Mouse (Mus musculus) right cerebral cortex, adult 2 months (tissue): ENCODE measurements around the gene Cd200.
"Not testable (repeated sequence)": the region's sequence is repeated elsewhere in the genome, so short reads cannot be mapped to it uniquely, and the experiment has no call there.

Source experiments
- DNase-seq, 2 experiments: peaks; one replicate each; pipeline ENCODE4 v3.0.0; 2021 to 2022; ENCODE audit warnings: low spot score in 2 of 2

Cd200 gene

GRCm38 (mm10) chr16:45408425-45409063, at the start of gene Cd200:
TSS of gene Cd200 (minus strand) at chr16:45409053.
- DNase-seq: peak; percentile 61 to 70

DNA sequence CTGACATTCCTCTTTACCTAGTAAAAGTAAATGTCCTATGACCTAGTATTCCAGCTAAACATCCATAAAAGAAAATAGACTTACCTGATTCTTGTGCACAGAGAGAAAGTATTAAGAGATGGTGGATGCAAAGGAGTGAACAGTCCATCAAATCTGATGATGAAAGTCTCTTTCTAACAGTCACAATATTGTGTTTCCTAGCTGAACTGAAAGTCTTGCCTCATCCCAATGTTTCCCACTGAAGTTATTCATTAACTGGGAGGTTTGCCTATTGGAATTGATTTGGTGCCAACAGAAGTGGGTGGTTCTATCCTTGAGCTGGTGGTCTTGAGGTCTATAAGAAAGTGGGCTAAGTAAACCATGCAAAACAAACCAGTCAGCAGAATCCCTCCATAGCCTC, 45.9 kb upstream of the Cd200 start:
- no peak for DNase-seq

GRCm38 (mm10) chr16:45437230-45437739, 28.4 kb upstream of the Cd200 start:
- no peak for DNase-seq

DNA sequence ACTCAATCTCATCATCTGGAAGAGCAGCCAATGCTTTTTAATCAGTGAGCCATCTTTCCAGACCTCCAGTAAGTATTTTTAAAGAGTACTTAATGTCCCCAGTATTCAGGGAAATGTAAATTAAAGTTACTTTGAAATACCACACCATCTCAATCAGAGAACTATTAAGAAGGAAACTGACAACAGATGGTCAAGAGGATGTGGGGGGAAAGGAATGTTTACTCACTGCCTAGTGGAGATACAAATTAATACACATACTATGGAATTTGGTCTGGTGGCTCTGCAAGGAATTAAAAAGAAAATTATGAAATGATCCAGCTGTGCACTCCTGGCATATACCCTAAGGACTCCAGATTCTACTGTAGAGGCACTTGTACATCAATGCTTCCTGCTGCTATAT, 26.7 kb upstream of the Cd200 start:
- DNase-seq: no peak

DNA sequence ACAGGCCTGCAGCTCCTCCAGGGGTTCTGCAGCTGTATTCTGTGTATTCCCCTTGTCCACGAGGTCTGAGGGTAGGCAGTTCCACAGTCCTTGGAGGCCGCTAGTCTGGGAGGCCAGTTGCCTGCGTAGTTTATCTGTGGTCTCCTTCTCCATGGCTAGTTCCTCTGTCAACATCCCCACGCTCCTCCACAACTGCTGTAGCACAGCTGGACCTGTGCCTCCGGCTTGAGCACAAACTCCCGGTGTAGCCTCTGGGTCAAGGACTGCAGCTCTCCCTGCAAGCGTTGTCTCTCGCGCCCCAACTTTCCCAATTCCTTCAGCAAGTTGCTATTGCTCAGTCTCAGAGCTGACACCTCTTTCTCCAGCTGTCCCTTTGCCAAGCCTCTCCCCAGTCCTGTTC, 18.8 kb upstream of the Cd200 start:
- DNase-seq: no peak

DNA sequence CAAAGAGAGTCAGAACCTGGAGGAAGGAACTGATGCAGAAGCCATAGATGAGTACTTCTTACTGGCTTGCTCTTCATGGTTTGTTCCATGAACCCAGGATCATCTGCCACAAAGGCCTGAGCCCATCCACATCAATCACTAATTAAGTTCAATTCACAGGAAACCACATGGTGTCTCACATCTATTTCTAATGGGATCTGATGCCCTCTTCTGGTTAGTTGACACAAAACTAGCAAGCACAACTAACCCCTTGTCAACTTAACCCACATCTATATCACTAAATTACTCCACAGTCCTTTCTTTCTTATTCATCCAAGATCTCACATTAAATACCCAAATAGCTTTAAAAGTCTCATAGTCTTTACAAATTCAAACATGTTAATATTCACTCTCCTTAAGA, 4.6 kb upstream of the Cd200 start:
- no peak for DNase-seq

GRCm38 (mm10) chr16:45409064-45409446, 202 bp upstream of the Cd200 start:
- not testable (repeated sequence) for DNase-seq

DNA sequence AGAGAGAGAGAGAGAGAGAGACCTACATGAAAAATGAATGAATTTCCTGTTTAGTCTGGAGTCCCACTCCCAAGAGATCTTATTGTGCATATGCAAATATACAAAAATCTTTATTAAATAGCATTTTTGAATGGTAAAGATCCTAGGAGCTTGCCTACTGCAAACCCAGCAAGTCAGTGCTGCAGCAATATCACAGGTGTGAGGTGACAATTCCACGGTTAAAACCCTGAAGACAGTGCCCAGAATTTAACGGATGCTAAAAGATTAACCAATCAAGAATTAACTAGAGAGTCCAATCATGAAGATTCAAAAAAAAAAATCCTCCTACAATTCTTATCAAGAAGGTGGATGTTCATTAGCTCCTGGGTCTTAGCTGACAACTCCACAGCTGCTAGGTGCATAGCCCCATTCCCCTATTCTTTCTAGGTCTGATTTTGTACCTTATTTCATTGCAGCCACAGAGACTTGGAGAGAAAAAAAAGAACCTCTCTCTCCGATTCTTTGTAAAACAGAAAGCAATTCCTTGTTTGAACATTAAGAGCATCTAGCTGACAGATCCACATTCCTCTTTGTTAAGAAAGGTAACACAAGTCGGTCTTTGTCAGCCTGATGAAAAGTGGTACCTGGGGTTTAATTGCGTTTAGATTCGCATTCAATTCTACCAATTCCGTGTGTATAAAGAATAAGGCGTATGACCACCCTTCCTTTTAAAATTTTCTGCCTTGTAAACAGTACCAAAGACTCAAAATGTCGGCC, 1.0 kb downstream of the Cd200 start:
- DNase-seq: no peak

GRCm38 (mm10) chr16:45407091-45407490, 1.8 kb downstream of the Cd200 start:
- DNase-seq: no peak

- no peak for DNase-seq
These were observed 5.9 kb downstream of the Cd200 start for GRCm38 (mm10) chr16:45402951-45403350.

DNA sequence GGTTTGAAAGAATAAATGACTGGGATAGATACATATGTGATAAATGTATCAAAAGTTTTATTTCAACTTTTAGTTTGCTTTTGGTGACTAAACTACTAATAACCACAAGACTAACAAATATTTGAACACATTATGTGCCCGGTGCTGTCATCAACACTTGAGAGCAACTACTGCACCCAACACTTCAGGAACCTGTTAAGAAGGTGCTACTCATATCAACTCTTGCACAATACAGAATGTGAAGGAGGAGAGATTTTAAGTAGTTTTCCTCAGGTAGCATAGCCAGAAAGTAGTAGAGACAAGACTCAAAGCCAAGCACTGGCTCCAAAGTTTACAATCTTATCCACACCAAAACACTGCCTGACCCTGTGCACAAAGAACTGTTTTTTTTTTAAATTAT, 6.8 kb downstream of the Cd200 start:
- DNase-seq: no peak

- DNase-seq: no peak
These were observed 8.8 kb downstream of the Cd200 start for GRCm38 (mm10) chr16:45399947-45400555.

- no peak for DNase-seq
These were observed 9.4 kb downstream of the Cd200 start for GRCm38 (mm10) chr16:45399411-45399810.

GRCm38 (mm10) chr16:45397440-45397839, 11.4 kb downstream of the Cd200 start:
- no peak for DNase-seq

DNA sequence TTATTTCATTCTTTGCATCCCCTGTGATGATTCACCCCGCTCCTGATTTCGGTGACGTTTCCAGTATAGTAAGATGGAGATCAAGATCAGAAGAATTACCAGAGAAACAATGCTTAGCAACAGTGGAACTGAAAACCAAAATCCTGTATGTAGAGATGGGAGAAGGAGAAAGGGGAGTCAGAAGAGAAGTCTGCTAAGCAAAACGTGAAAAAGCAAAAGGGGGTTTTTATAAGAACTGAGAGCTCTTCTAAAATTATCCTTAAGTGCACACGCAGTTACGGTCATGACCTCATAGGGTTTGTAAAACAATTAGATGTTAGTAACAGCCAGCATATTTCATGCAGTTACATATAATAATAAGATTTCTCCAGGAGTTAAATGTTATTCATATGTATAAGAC, 16.6 kb downstream of the Cd200 start:
- DNase-seq: no peak

DNA sequence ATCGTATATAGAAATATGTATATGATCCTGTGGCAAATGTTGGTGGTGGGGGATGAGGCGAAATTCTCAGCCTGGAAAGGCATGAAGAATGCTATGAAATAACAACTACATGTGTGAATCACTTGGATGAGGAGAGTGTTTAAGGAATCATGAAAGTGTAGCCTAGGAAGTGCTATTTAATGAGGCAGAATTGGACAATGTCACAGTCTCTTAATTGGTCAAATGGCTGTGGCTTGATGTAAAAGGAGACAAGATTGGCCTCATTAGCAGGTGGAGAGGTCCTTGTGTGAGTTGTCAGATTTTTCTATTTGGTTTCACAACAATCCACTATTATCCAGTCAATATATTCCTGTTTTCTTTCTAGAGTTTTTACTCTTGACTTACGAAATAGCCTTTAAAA, 17.2 kb downstream of the Cd200 start:
- DNase-seq: no peak

GRCm38 (mm10) chr16:45390286-45390956, 18.4 kb downstream of the Cd200 start:
- DNase-seq: no peak

GRCm38 (mm10) chr16:45389833-45390232, 19.0 kb downstream of the Cd200 start:
- no peak for DNase-seq

GRCm38 (mm10) chr16:45389041-45389440, 19.8 kb downstream of the Cd200 start:
- no peak for DNase-seq

GRCm38 (mm10) chr16:45381811-45382210, 27.0 kb downstream of the Cd200 start:
- no peak for DNase-seq

GRCm38 (mm10) chr16:45378959-45379358, 29.9 kb downstream of the Cd200 start:
- DNase-seq: no peak
